Mouse (Mus musculus) heart, postnatal 0 days (tissue): ENCODE results near the gene Fam124b.

ENCODE experiments used
- CTCF ChIP-seq: IDR thresholded peaks from 2 replicates; pipeline ENCODE4 v1.5.1; 2016; ENCODE audit warnings: antibody characterized with exemption, control low read depth, low read depth
- EP300 ChIP-seq: IDR thresholded peaks from 2 replicates; pipeline ENCODE4 v1.6.1; 2016; ENCODE audit warnings: antibody characterized with exemption, low read depth

DNA sequence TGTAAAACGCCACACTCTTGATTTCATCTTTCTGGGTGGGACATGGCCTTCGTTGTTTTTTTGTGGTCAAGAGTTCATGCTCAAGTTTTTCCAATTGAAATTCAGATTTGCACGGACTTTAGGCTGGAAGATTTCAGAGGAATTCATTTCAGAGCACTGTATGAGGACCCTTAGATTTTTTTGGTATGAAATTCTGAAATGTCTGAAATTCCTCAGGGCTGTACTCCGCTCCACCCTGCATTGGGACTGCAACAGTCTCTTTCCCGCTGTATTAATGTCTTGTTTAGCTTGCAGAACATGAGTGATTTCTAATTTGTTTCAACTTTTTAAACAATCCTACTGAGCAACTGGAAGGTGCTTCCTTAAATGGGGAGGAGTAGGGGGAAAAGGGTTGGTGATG lies 32.0 kb upstream of the Fam124b start:
- TF ChIP-seq CTCF (no peak), EP300 (no peak)
